Mouse (Mus musculus) brown adipose tissue, adult 24 weeks (tissue): Measurements from ENCODE around the gene Stra6. TPM values are rescaled to one million over a fixed set of nuclear protein-coding genes. Genes with fewer than 3 reads are reported as not detected.

Experiments used
- H3K27ac ChIP-seq: fragments of 200-500 bp; replicated peaks from 2 replicates; pipeline ENCODE4 v1.5.1; 2012; ENCODE audit warnings: low read depth, mild to moderate bottlenecking, low read length
- H3K4me1 ChIP-seq: fragments of 200-500 bp; 2 replicates; pipeline ENCODE4 v1.6.1; 2012; ENCODE audit warnings: low read length, mixed read lengths; ENCODE audit not compliant: control insufficient read depth, insufficient read depth, insufficient read length
- H3K4me3 ChIP-seq: fragments of 200-500 bp; 2 replicates; pipeline ENCODE4 v1.5.1; 2012; ENCODE audit warnings: low read depth, mild to moderate bottlenecking, low read length, moderate library complexity; ENCODE audit not compliant: insufficient read depth
- polyA plus RNA-seq: library from polyadenylated mRNA; stranded (reverse); fragments of >200 nt; gene quantifications from 2 replicates; pipeline ENCODE4 v1.2.4, GENCODE M21; 2012; ENCODE audit not compliant: missing spikeins, insufficient read depth, insufficient read length

Gene Stra6
- polyA plus RNA-seq, 1 experiment: not detected

GRCm38 (mm10) chr9:58125811-58126210 lies 62.2 kb downstream of the Stra6 start:
- H3K27ac ChIP-seq: no peak overlapping the region
- no peak overlapping the region for H3K4me3 ChIP-seq
- no peaks in the 10 kb centered on the region for H3K4me1 ChIP-seq

GRCm38 (mm10) chr9:58128926-58129413 lies 65.4 kb downstream of the Stra6 start:
- Histone ChIP-seq H3K27ac (no peak overlapping the region), H3K4me1 (no peaks in the 10 kb centered on the region), H3K4me3 (no peak overlapping the region)

- no peaks in the 10 kb centered on the region for H3K4me1 ChIP-seq
- H3K27ac ChIP-seq: no peak overlapping the region
- no peak overlapping the region for H3K4me3 ChIP-seq
Observed at GRCm38 (mm10) chr9:58129508-58129907, 65.9 kb downstream of the Stra6 start.

GRCm38 (mm10) chr9:58130909-58131308 lies 67.3 kb downstream of the Stra6 start:
- Histone ChIP-seq H3K4me3 (no peak overlapping the region), H3K4me1 (no peaks in the 10 kb centered on the region), H3K27ac (no peak overlapping the region)

GRCm38 (mm10) chr9:58131735-58132134 lies 68.1 kb downstream of the Stra6 start:
- Histone ChIP-seq H3K27ac (no peak overlapping the region), H3K4me1 (no peaks in the 10 kb centered on the region), H3K4me3 (no peak overlapping the region)

- Histone ChIP-seq H3K27ac (no peak overlapping the region), H3K4me3 (no peak overlapping the region), H3K4me1 (no peaks in the 10 kb centered on the region)
Observed at GRCm38 (mm10) chr9:58133893-58134884, 70.6 kb downstream of the Stra6 start.

GRCm38 (mm10) chr9:58134906-58135305 lies 71.3 kb downstream of the Stra6 start:
- Histone ChIP-seq H3K4me1 (no peaks in the 10 kb centered on the region), H3K27ac (no peak overlapping the region), H3K4me3 (no peak overlapping the region)

- Histone ChIP-seq H3K4me1 (no peaks in the 10 kb centered on the region), H3K4me3 (no peak overlapping the region), H3K27ac (no peak overlapping the region)
Observed at GRCm38 (mm10) chr9:58135921-58136321, 72.3 kb downstream of the Stra6 start.

- no peak overlapping the region for H3K4me3 ChIP-seq
- H3K4me1 ChIP-seq: no peaks in the 10 kb centered on the region
Observed at GRCm38 (mm10) chr9:58139947-58140346, 76.4 kb downstream of the Stra6 start.

GRCm38 (mm10) chr9:58143419-58143818 lies 79.8 kb downstream of the Stra6 start:
- Histone ChIP-seq H3K4me3 (no peak overlapping the region), H3K27ac (no peak overlapping the region), H3K4me1 (no peaks in the 10 kb centered on the region)

More at GRCm38 (mm10) chr9:58139947-58140346, 76.4 kb downstream of the Stra6 start:
- H3K27ac ChIP-seq: no peak overlapping the region

GRCm38 (mm10) chr9:58144664-58145063 lies 81.1 kb downstream of the Stra6 start:
- Histone ChIP-seq H3K4me3 (no peak overlapping the region), H3K27ac (no peak overlapping the region), H3K4me1 (no peaks in the 10 kb centered on the region)

- no peak overlapping the region for H3K27ac ChIP-seq
Observed at GRCm38 (mm10) chr9:58145417-58145816, 81.8 kb downstream of the Stra6 start.

GRCm38 (mm10) chr9:58148806-58149205 lies 85.2 kb downstream of the Stra6 start:
- no peak overlapping the region for H3K27ac ChIP-seq

More at GRCm38 (mm10) chr9:58145417-58145816, 81.8 kb downstream of the Stra6 start:
- no peak overlapping the region for H3K4me3 ChIP-seq
- H3K4me1 ChIP-seq: no peaks in the 10 kb centered on the region

GRCm38 (mm10) chr9:58150733-58151361 lies 87.3 kb downstream of the Stra6 start:
- Histone ChIP-seq H3K4me3 (no peak overlapping the region), H3K27ac (no peak overlapping the region), H3K4me1 (no peaks in the 10 kb centered on the region)

More at GRCm38 (mm10) chr9:58148806-58149205, 85.2 kb downstream of the Stra6 start:
- Histone ChIP-seq H3K4me3 (no peak overlapping the region), H3K4me1 (no peaks in the 10 kb centered on the region)

GRCm38 (mm10) chr9:58153095-58153494 lies 89.5 kb downstream of the Stra6 start:
- no peaks in the 10 kb centered on the region for H3K4me1 ChIP-seq
- H3K4me3 ChIP-seq: no peak overlapping the region
- H3K27ac ChIP-seq: no peak overlapping the region
